Mouse (Mus musculus) bone marrow, adult 2 months (tissue): Measurements from ENCODE around the gene Ppp2r5b.

Experiments used
- CTCF ChIP-seq: fragments of 200-500 bp; IDR thresholded peaks from 2 replicates; pipeline ENCODE4 v1.5.1; 2011; ENCODE audit warnings: low read length, control low read depth; ENCODE audit not compliant: control insufficient read depth, insufficient read depth
- POLR2A ChIP-seq: fragments of 200-500 bp; IDR thresholded peaks from 2 replicates; pipeline ENCODE4 v1.6.1; 2011; ENCODE audit warnings: low read depth, mild to moderate bottlenecking, control low read depth, low read length, borderline replicate concordance; ENCODE audit not compliant: control insufficient read depth

DNA sequence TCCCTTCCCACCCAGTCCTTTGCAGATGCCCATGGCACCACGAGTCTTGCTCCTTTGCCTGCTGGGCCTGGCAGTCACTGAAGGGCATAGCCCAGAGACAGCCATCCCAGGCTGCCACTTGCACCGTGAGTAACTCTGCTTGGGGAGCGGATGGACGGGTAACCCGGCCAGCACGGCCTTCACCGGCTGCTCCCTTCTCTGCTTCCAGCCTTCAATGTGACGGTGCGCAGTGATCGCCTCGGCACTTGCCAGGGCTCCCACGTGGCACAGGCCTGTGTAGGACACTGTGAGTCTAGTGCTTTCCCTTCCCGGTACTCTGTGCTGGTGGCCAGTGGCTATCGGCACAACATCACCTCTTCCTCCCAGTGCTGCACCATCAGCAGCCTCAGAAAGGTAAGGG lies 8.9 kb downstream of the Ppp2r5b start:
- TF ChIP-seq POLR2A (no peak), CTCF (no peak)
